In the genomic region with DNA sequence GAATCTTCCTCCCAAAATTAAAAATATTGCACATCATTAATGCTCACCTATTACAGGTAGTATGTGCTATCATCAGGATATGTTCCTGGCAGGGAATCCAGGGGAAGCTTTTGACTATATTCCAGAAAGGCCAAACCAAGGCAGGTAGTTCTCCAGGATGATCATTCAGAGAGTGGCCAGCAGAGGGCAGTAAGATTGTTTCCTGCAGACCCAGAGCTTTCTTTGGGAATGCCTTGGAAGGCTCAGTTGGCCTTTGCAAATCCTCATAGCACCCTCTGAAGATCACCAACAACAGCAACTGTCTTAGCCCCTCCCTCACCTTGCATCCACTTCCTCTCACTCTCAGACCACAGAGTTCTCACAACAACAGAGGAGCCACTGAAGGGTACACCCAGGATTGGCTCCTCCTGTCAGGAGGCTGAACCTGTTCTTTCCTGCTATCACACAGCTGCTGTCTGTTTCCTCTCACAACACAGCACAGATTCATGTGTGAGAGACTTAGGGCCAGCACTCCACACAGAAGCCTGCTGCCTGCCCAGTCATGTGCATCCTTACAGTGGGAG, we compare ENCODE assay signal across 10 mouse cellular contexts. TPM values are rescaled to one million over a fixed set of nuclear protein-coding genes. Genes with fewer than 3 reads are reported as not detected.
A peak's percentile ranks its signal among the peaks of the same experiment; 100 is the strongest.
DNase-seq lines count a peak whose midpoint lies in the region; ATAC-seq and TF ChIP-seq lines count a peak whose summit lies in the region.
"Had no signal": no experiment of that assay in that cellular context is flagged by ENCODE, and none has a peak within 500 bp of the region (broad histone marks: within the 10 kb centered on the region; RNA-seq: fewer than 3 reads in every experiment).

No protein-coding gene starts in this region.

- H3K27ac ChIP-seq in hindbrain, embryonic 11.5 days (ENCODE audit: low read depth, low read length) = no peak overlapping the region
- H3K27ac ChIP-seq in hindbrain, embryonic 16.5 days (ENCODE audit: low read depth, low read length) = no peak overlapping the region
- no peak overlapping the region for H3K27ac ChIP-seq in embryonic facial prominence, embryonic 10.5 days (replicated peaks)
- H3K27ac ChIP-seq in stomach, postnatal 0 days (replicated peaks) = no peak overlapping the region
- H3K27ac ChIP-seq: lung, embryonic 15.5 days had no signal

- H3K4me2 ChIP-seq in hindbrain, embryonic 11.5 days (replicated peaks; ENCODE audit: low read depth, low read length) = no peak overlapping the region
- no peak overlapping the region for H3K4me2 ChIP-seq in hindbrain, embryonic 16.5 days (ENCODE audit: low read length)
- H3K4me2 ChIP-seq in stomach, postnatal 0 days (replicated peaks; ENCODE audit: low read depth) = no peak overlapping the region
- H3K4me2 ChIP-seq: lung, embryonic 15.5 days had no signal

- DNase-seq in hindbrain, embryonic 11.5 days (ENCODE audit: low spot score) = peak; percentile 40
- peak; percentile 9 for DNase-seq in right cerebral cortex, postnatal 14 days
- DNase-seq in right cerebral cortex, postnatal 25 days = no peak
- peak; percentile 33 for DNase-seq in embryonic facial prominence, embryonic 10.5 days (ENCODE audit: low spot score)
- DNase-seq in stomach, postnatal 0 days (ENCODE audit: low spot score) = peak; percentile 43
- no peak for DNase-seq in ovary, postnatal 10 days (ENCODE audit: low spot score)
- DNase-seq in heart, adult 11 months = no peak

- TF ChIP-seq EP300 in stomach, postnatal 0 days (optimal IDR thresholded peaks at IDR 0.05) = no peak

- H3K36me3 ChIP-seq in hindbrain, embryonic 11.5 days (ENCODE audit: control insufficient read depth, insufficient read depth, low read length) = no peaks in the 10 kb centered on the region
- no peaks in the 10 kb centered on the region for H3K36me3 ChIP-seq in hindbrain, embryonic 16.5 days (ENCODE audit: control insufficient read depth, insufficient read depth, low read length)
- H3K36me3 ChIP-seq in embryonic facial prominence, embryonic 10.5 days (replicated peaks) = no peaks in the 10 kb centered on the region
- no peaks in the 10 kb centered on the region for H3K36me3 ChIP-seq in stomach, postnatal 0 days (ENCODE audit: control insufficient read depth, insufficient read depth, low read length)
- H3K36me3 ChIP-seq: lung, embryonic 15.5 days had no signal

- H3K27me3 ChIP-seq in hindbrain, embryonic 11.5 days (ENCODE audit: control insufficient read depth, insufficient read depth, low read length) = no peaks in the 10 kb centered on the region
- no peaks in the 10 kb centered on the region for H3K27me3 ChIP-seq in hindbrain, embryonic 16.5 days (replicated peaks; ENCODE audit: control insufficient read depth, insufficient read depth, low read length)
- H3K27me3 ChIP-seq in embryonic facial prominence, embryonic 10.5 days (replicated peaks; ENCODE audit: low read depth, poor library complexity, severe bottlenecking) = no peaks in the 10 kb centered on the region
- no peaks in the 10 kb centered on the region for H3K27me3 ChIP-seq in stomach, postnatal 0 days (ENCODE audit: control insufficient read depth, insufficient read depth, low read length)
- H3K27me3 ChIP-seq: lung, embryonic 15.5 days had no signal

- H3K4me3 ChIP-seq in hindbrain, embryonic 11.5 days (ENCODE audit: low read depth, low read length) = no peak overlapping the region
- H3K4me3 ChIP-seq in hindbrain, embryonic 16.5 days (ENCODE audit: low read length) = no peak overlapping the region
- no peak overlapping the region for H3K4me3 ChIP-seq in embryonic facial prominence, embryonic 10.5 days
- no peak overlapping the region for H3K4me3 ChIP-seq in stomach, postnatal 0 days (ENCODE audit: low read depth, low read length)
- H3K4me3 ChIP-seq: lung, embryonic 15.5 days had no signal

- no peak overlapping the region for H3K9ac ChIP-seq in hindbrain, embryonic 11.5 days (ENCODE audit: low read depth, low read length)
- H3K9ac ChIP-seq in hindbrain, embryonic 16.5 days (ENCODE audit: low read depth, low read length) = no peak overlapping the region
- no peak overlapping the region for H3K9ac ChIP-seq in stomach, postnatal 0 days (ENCODE audit: low read length)
- H3K9ac ChIP-seq: lung, embryonic 15.5 days had no signal

- no peaks in the 10 kb centered on the region for H3K9me3 ChIP-seq in hindbrain, embryonic 11.5 days (ENCODE audit: control insufficient read depth, low read length)
- H3K9me3 ChIP-seq in hindbrain, embryonic 16.5 days (ENCODE audit: control insufficient read depth, low read length) = no peaks in the 10 kb centered on the region
- H3K9me3 ChIP-seq in embryonic facial prominence, embryonic 10.5 days = no peaks in the 10 kb centered on the region
- no peaks in the 10 kb centered on the region for H3K9me3 ChIP-seq in stomach, postnatal 0 days (ENCODE audit: control insufficient read depth, low read length)
- H3K9me3 ChIP-seq: lung, embryonic 15.5 days had no signal

- peak; percentile 68 for TF ChIP-seq CTCF in stomach, postnatal 0 days (IDR thresholded peaks at IDR 0.05; ENCODE audit: low read depth)

- ATAC-seq in hindbrain, embryonic 11.5 days (ENCODE audit: low FRiP score) = no peak
- ATAC-seq in hindbrain, embryonic 16.5 days = no peak
- no peak; the same call in 1 of the 2 replicates for ATAC-seq in stomach, postnatal 0 days (ENCODE audit: low FRiP score, low TSS enrichment)

- no peaks in the 10 kb centered on the region for H3K4me1 ChIP-seq in hindbrain, embryonic 11.5 days (replicated peaks; ENCODE audit: control insufficient read depth, insufficient read depth, low read length)
- no peaks in the 10 kb centered on the region for H3K4me1 ChIP-seq in hindbrain, embryonic 16.5 days (ENCODE audit: control insufficient read depth, insufficient read depth, low read depth, low read length)
- no peaks in the 10 kb centered on the region for H3K4me1 ChIP-seq in embryonic facial prominence, embryonic 10.5 days
- H3K4me1 ChIP-seq in stomach, postnatal 0 days (replicated peaks; ENCODE audit: control insufficient read depth, insufficient read depth) = no peaks in the 10 kb centered on the region
- H3K4me1 ChIP-seq: lung, embryonic 15.5 days had no signal

RNA-seq across cellular contexts. Expression of gene Dmbt1, which starts 23.0 kb away (rescaled TPM):
- polyA plus RNA-seq in hindbrain, embryonic 11.5 days (2014; fragmentation: Nextera tagmentation; extraction: Ambion mirVana) = not detected in 2 replicates
- not detected in 2 replicates for polyA plus RNA-seq in hindbrain, embryonic 16.5 days (2015; fragmentation: Nextera tagmentation; extraction: Ambion mirVana)
- not detected in 2 replicates for polyA plus RNA-seq in embryonic facial prominence, embryonic 10.5 days (2016; fragmentation: Nextera tagmentation; extraction: Ambion mirVana)
- polyA plus RNA-seq in stomach, postnatal 0 days (2015; fragmentation: Nextera tagmentation; extraction: Ambion mirVana) = 167 and 174 TPM in 2 replicates
- polyA plus RNA-seq: heart, embryonic 14.5 days; lung, embryonic 15.5 days had no signal

Comparison
In these comparisons a context has a peak if more than half of its experiments do, and no peak if none do; other contexts are left out.
1. DNase-seq: peak in hindbrain, embryonic 11.5 days (single experiment), right cerebral cortex, postnatal 14 days (single experiment), embryonic facial prominence, embryonic 10.5 days (single experiment) and stomach, postnatal 0 days (single experiment); none in right cerebral cortex, postnatal 25 days (single experiment), ovary, postnatal 10 days (single experiment) and heart, adult 11 months (single experiment).
2. RNA of gene Dmbt1, which starts 23.0 kb away (polyA plus RNA-seq): 167 to 174 TPM in stomach, postnatal 0 days; not detected in hindbrain, embryonic 11.5 days, not detected in hindbrain, embryonic 16.5 days and not detected in embryonic facial prominence, embryonic 10.5 days; every median in the first group is over 100 times any median in the second.